Mouse (Mus musculus): Measurements from ENCODE around the gene Zfp704.

GRCm38 (mm10) chr3:9629951-9630350 lies 20.1 kb upstream of the Zfp704 start:
- no peak for TF ChIP-seq CTCF (IDR thresholded peaks at IDR 0.05; ENCODE audit: low read depth, low read length)
- no peak for TF ChIP-seq GATA1 (IDR thresholded peaks at IDR 0.05; ENCODE audit: borderline replicate concordance, low read length)
- TF ChIP-seq GATA2 (IDR thresholded peaks at IDR 0.05; ENCODE audit: borderline replicate concordance, low read depth, low read length): no peak

All from G1E (cell line).